Mouse (Mus musculus) stomach, embryonic 16.5 days (tissue): ENCODE results near the gene Cyb561d1. TPM values are rescaled to one million over a fixed set of nuclear protein-coding genes. Genes with fewer than 3 reads are reported as not detected.

ENCODE experiments used
- ATAC-seq: fragments of 200-750 bp; cut with Nextera tagmentation; 2 replicates; pipeline ENCODE4 v1.8.0; 2017; ENCODE audit warnings: moderate number of reproducible peaks, moderate TSS enrichment; ENCODE audit not compliant: insufficient read depth, low FRiP score
- H3K27ac ChIP-seq: fragments of 300-500 bp; sonication (generic); 2 replicates; pipeline ENCODE4 v1.5.1; 2014; ENCODE audit warnings: low read length
- H3K27me3 ChIP-seq: fragments of 300-500 bp; sonication (generic); 2 replicates; pipeline ENCODE4 v1.6.1; 2014; ENCODE audit warnings: low read length, control low read depth, mixed read lengths; ENCODE audit not compliant: control insufficient read depth, insufficient read depth
- H3K36me3 ChIP-seq: fragments of 300-500 bp; sonication (generic); 2 replicates; pipeline ENCODE4 v1.6.1; 2014; ENCODE audit warnings: low read length; ENCODE audit not compliant: control insufficient read depth, insufficient read depth
- H3K4me1 ChIP-seq: fragments of 300-500 bp; sonication (generic); 2 replicates; pipeline ENCODE4 v1.6.1; 2014; ENCODE audit warnings: low read length, control low read depth, mixed read lengths; ENCODE audit not compliant: control insufficient read depth, insufficient read depth
- H3K4me2 ChIP-seq: fragments of 300-500 bp; sonication (generic); 2 replicates; pipeline ENCODE4 v1.6.1; 2014; ENCODE audit warnings: low read depth, low read length, mixed read lengths
- H3K4me3 ChIP-seq: fragments of 300-500 bp; sonication (generic); replicated peaks from 2 replicates; pipeline ENCODE4 v1.5.1; 2014; ENCODE audit warnings: mild to moderate bottlenecking, low read length
- H3K9ac ChIP-seq: fragments of 300-500 bp; sonication (generic); 2 replicates; pipeline ENCODE4 v1.6.1; 2014; ENCODE audit warnings: low read length
- H3K9me3 ChIP-seq: fragments of 300-500 bp; sonication (generic); replicated peaks from 2 replicates; pipeline ENCODE4 v1.6.1; 2016; ENCODE audit warnings: low read length, control low read depth; ENCODE audit not compliant: control insufficient read depth
- WGBS: fragments of 180-500 bp; shearing (Covaris S2); extraction: QIAGEN DNeasy Blood & Tissue Kit; methylation state at CpG from one replicate; pipeline ENCODE4 v1.1.7; 2014; 5-methylcytosine and 5-hydroxymethylcytosine counted together
- polyA plus RNA-seq: library from polyadenylated mRNA; unstranded; fragments of >200 nt; fragmentation: Nextera tagmentation; extraction: Ambion mirVana; gene quantifications from 2 replicates; pipeline ENCODE4 v1.2.1, GENCODE M21; 2015

The Cyb561d1 gene
- polyA plus RNA-seq, 1 experiment from 2014 or later: 4.3 TPM

GRCm38 (mm10) chr3:108209001-108209400, 8.0 kb upstream of the Cyb561d1 start:
- 67% methylated on average over 3 of the region's 3 CpGs for WGBS

GRCm38 (mm10) chr3:108206731-108207375, 5.8 kb upstream of the Cyb561d1 start:
- Histone ChIP-seq H3K27me3 (no peaks in the 10 kb centered on the region), H3K4me3 (0 out of 2 replicates have a peak overlapping the region, but pooled peaks have one; percentile 3), H3K9ac (peak overlapping the region; percentile 46), H3K36me3 (peaks cover 2% of the 10 kb centered on the region; the same call in 1 of the 2 replicates), H3K4me1 (peaks cover 32% of the 10 kb centered on the region), H3K27ac (peak overlapping the region; percentile 67; the same call in 1 of the 2 replicates), H3K4me2 (0 out of 2 replicates have a peak overlapping the region, but pooled peaks have one; percentile 9), H3K9me3 (no peaks in the 10 kb centered on the region)
- WGBS: 69% methylated on average over 15 of the region's 15 CpGs
- peak; percentile 7; the same call in 1 of the 2 replicates for ATAC-seq

More at GRCm38 (mm10) chr3:108209001-108209400, 8.0 kb upstream of the Cyb561d1 start:
- Histone ChIP-seq H3K27ac (no peak overlapping the region; the same call in 1 of the 2 replicates), H3K4me2 (peak overlapping the region; percentile 93), H3K27me3 (no peaks in the 10 kb centered on the region), H3K9me3 (no peaks in the 10 kb centered on the region), H3K4me3 (peak overlapping the region; percentile 67), H3K4me1 (peaks cover 29% of the 10 kb centered on the region), H3K36me3 (peaks cover 2% of the 10 kb centered on the region; the same call in 1 of the 2 replicates), H3K9ac (peak overlapping the region; percentile 87)
- ATAC-seq: no peak

- no peaks in the 10 kb centered on the region for H3K9me3 ChIP-seq
- ATAC-seq: no peak
- H3K36me3 ChIP-seq: peaks cover 2% of the 10 kb centered on the region; the same call in 1 of the 2 replicates
- WGBS: 90% methylated on average over 8 of the region's 8 CpGs
- H3K27me3 ChIP-seq: no peaks in the 10 kb centered on the region
- no peak overlapping the region for H3K4me3 ChIP-seq
- peaks cover 38% of the 10 kb centered on the region for H3K4me1 ChIP-seq
- H3K9ac ChIP-seq: no peak overlapping the region
- no peak overlapping the region for H3K4me2 ChIP-seq
- no peak overlapping the region for H3K27ac ChIP-seq
Measured at GRCm38 (mm10) chr3:108205601-108206000, 4.6 kb upstream of the Cyb561d1 start.

GRCm38 (mm10) chr3:108204470-108204869, 3.5 kb upstream of the Cyb561d1 start:
- no peak overlapping the region for H3K27ac ChIP-seq
- H3K27me3 ChIP-seq: no peaks in the 10 kb centered on the region
- WGBS: 84% methylated on average over 11 of the region's 11 CpGs
- no peak for ATAC-seq
- no peak overlapping the region for H3K9ac ChIP-seq
- H3K9me3 ChIP-seq: no peaks in the 10 kb centered on the region
- peaks cover 2% of the 10 kb centered on the region; the same call in 1 of the 2 replicates for H3K36me3 ChIP-seq
- no peak overlapping the region for H3K4me3 ChIP-seq
- H3K4me1 ChIP-seq: peaks cover 36% of the 10 kb centered on the region
- no peak overlapping the region for H3K4me2 ChIP-seq

- ATAC-seq: no peak
- H3K4me1 ChIP-seq: peaks cover 29% of the 10 kb centered on the region
- WGBS: 83% methylated on average over 11 of the region's 11 CpGs
Measured at GRCm38 (mm10) chr3:108203621-108204325, 2.8 kb upstream of the Cyb561d1 start.

GRCm38 (mm10) chr3:108203212-108203611, 2.2 kb upstream of the Cyb561d1 start:
- no peaks in the 10 kb centered on the region for H3K9me3 ChIP-seq
- no peak overlapping the region for H3K4me2 ChIP-seq
- H3K4me3 ChIP-seq: no peak overlapping the region
- no peak for ATAC-seq
- peaks cover 2% of the 10 kb centered on the region; the same call in 1 of the 2 replicates for H3K36me3 ChIP-seq
- H3K4me1 ChIP-seq: peaks cover 23% of the 10 kb centered on the region
- no peak overlapping the region for H3K27ac ChIP-seq
- 93% methylated on average over 13 of the region's 13 CpGs for WGBS
- H3K9ac ChIP-seq: peak overlapping the region; percentile 20; the same call in 1 of the 2 replicates
- H3K27me3 ChIP-seq: no peaks in the 10 kb centered on the region

More at GRCm38 (mm10) chr3:108203621-108204325, 2.8 kb upstream of the Cyb561d1 start:
- Histone ChIP-seq H3K4me3 (no peak overlapping the region), H3K27me3 (no peaks in the 10 kb centered on the region), H3K9ac (no peak overlapping the region), H3K27ac (no peak overlapping the region), H3K36me3 (peaks cover 2% of the 10 kb centered on the region; the same call in 1 of the 2 replicates), H3K9me3 (no peaks in the 10 kb centered on the region), H3K4me2 (no peak overlapping the region)

GRCm38 (mm10) chr3:108202506-108202905, 1.5 kb upstream of the Cyb561d1 start:
- Histone ChIP-seq H3K9me3 (no peaks in the 10 kb centered on the region), H3K4me3 (no peak overlapping the region), H3K9ac (no peak overlapping the region), H3K4me2 (no peak overlapping the region), H3K4me1 (peaks cover 22% of the 10 kb centered on the region), H3K27me3 (no peaks in the 10 kb centered on the region), H3K27ac (peak overlapping the region; percentile 72), H3K36me3 (no peaks in the 10 kb centered on the region; the same call in 1 of the 2 replicates)
- no peak for ATAC-seq

GRCm38 (mm10) chr3:108199231-108199630, 1.8 kb downstream of the Cyb561d1 start:
- no peak for ATAC-seq
- WGBS: 93% methylated on average over 6 of the region's 6 CpGs
- no peak overlapping the region for H3K4me3 ChIP-seq
- no peaks in the 10 kb centered on the region for H3K36me3 ChIP-seq
- H3K4me1 ChIP-seq: peaks cover 23% of the 10 kb centered on the region
- H3K4me2 ChIP-seq: no peak overlapping the region
- H3K27ac ChIP-seq: no peak overlapping the region
- H3K9ac ChIP-seq: no peak overlapping the region; the same call in 1 of the 2 replicates
- no peaks in the 10 kb centered on the region for H3K27me3 ChIP-seq
- no peaks in the 10 kb centered on the region for H3K9me3 ChIP-seq

- ATAC-seq: no peak
- Histone ChIP-seq H3K4me2 (peak overlapping the region; percentile 14; the same call in 1 of the 2 replicates), H3K9me3 (no peaks in the 10 kb centered on the region), H3K27me3 (no peaks in the 10 kb centered on the region), H3K27ac (no peak overlapping the region), H3K9ac (peak overlapping the region; percentile 12), H3K4me3 (no peak overlapping the region), H3K4me1 (peaks cover 21% of the 10 kb centered on the region), H3K36me3 (no peaks in the 10 kb centered on the region)
- WGBS: 26% methylated on average over 13 of the region's 14 CpGs
Measured at GRCm38 (mm10) chr3:108197066-108197497, 3.9 kb downstream of the Cyb561d1 start.
